Mouse (Mus musculus) left cerebral cortex, adult 2 months (tissue): ENCODE measurements at regions not wholly inside any gene's neighbourhood (a gene's known extent, or its start where the extent isn't known, plus 50 kb on each side); places are given as distances from the start of the nearest gene placed in this dataset.

Experiments used
- DNase-seq, 2 experiments: peaks; one replicate each; pipeline ENCODE4 v3.0.0; 2021 to 2022; ENCODE audit warnings: low spot score in 2 of 2, mixed read lengths in 1 of 2; ENCODE audit errors: extremely low spot score in 1 of 2
- H3K27ac ChIP-seq: fragments of 200-600 bp; 2 replicates; pipeline ENCODE4 v1.8.1; 2022
- H3K4me3 ChIP-seq: fragments of 200-600 bp; 2 replicates; pipeline ENCODE4 v1.8.1; 2022
- CTCF ChIP-seq: fragments of 200-600 bp; IDR thresholded peaks from 2 replicates; pipeline ENCODE4 v1.8.1; 2022; ENCODE audit warnings: antibody characterized with exemption, mild to moderate bottlenecking, moderate library complexity
- intact Hi-C: fragments of 180-260 bp; cut with DNase I; formaldehyde crosslinking; loops from one replicate; pipeline ENCODE4 v1.15.1; 2025

- intact Hi-C loops: no loop called here
- H3K27ac ChIP-seq: no peak overlapping the region
- no peak for DNase-seq
- no peak for TF ChIP-seq CTCF
- H3K4me3 ChIP-seq: no peak overlapping the region
Measured at GRCm38 (mm10) chr4:55166266-55166665, 183.6 kb upstream of the Rad23b start.

- H3K4me3 ChIP-seq: no peak overlapping the region
- no peak for DNase-seq
- intact Hi-C loops: no loop called here
- TF ChIP-seq CTCF: no peak
- H3K27ac ChIP-seq: no peak overlapping the region
Measured at GRCm38 (mm10) chr4:55169063-55169462, 180.8 kb upstream of the Rad23b start.

GRCm38 (mm10) chr4:55172334-55172891 is 177.4 kb upstream of the Rad23b start:
- no peak overlapping the region for H3K27ac ChIP-seq
- no peak overlapping the region for H3K4me3 ChIP-seq
- intact Hi-C loops: no loop called here
- no peak for TF ChIP-seq CTCF
- no peak for DNase-seq

GRCm38 (mm10) chr4:55176026-55176425 is 173.8 kb upstream of the Rad23b start:
- intact Hi-C loops: no loop called here
- no peak for DNase-seq
- H3K4me3 ChIP-seq: no peak overlapping the region
- TF ChIP-seq CTCF: no peak
- H3K27ac ChIP-seq: no peak overlapping the region

- intact Hi-C loops: no loop called here
Measured at GRCm38 (mm10) chr4:55179456-55179855, 170.4 kb upstream of the Rad23b start.

GRCm38 (mm10) chr4:55183519-55183918 is 166.3 kb upstream of the Rad23b start:
- Histone ChIP-seq H3K27ac (no peak overlapping the region), H3K4me3 (no peak overlapping the region)
- DNase-seq: no peak
- TF ChIP-seq CTCF: no peak
- intact Hi-C loops: no loop called here

More at GRCm38 (mm10) chr4:55179456-55179855, 170.4 kb upstream of the Rad23b start:
- H3K4me3 ChIP-seq: no peak overlapping the region
- no peak for TF ChIP-seq CTCF
- H3K27ac ChIP-seq: no peak overlapping the region
- no peak for DNase-seq

- intact Hi-C loops: no loop called here
- DNase-seq: no peak
- Histone ChIP-seq H3K27ac (no peak overlapping the region), H3K4me3 (no peak overlapping the region)
- TF ChIP-seq CTCF: no peak
Measured at GRCm38 (mm10) chr4:55188716-55189115, 161.1 kb upstream of the Rad23b start.

- intact Hi-C loops: no loop called here
- Histone ChIP-seq H3K4me3 (no peak overlapping the region), H3K27ac (no peak overlapping the region)
Measured at GRCm38 (mm10) chr4:55190586-55190985, 159.3 kb upstream of the Rad23b start.

GRCm38 (mm10) chr4:55194061-55194460 is 155.8 kb upstream of the Rad23b start:
- no peak overlapping the region for H3K4me3 ChIP-seq
- DNase-seq: no peak
- H3K27ac ChIP-seq: no peak overlapping the region
- no peak for TF ChIP-seq CTCF
- intact Hi-C loops: no loop called here

More at GRCm38 (mm10) chr4:55190586-55190985, 159.3 kb upstream of the Rad23b start:
- TF ChIP-seq CTCF: no peak
- no peak for DNase-seq

- no peak overlapping the region for H3K4me3 ChIP-seq
- intact Hi-C loops: no loop called here
- no peak for TF ChIP-seq CTCF
- no peak overlapping the region for H3K27ac ChIP-seq
- DNase-seq: no peak
Measured at GRCm38 (mm10) chr4:55194552-55194951, 155.3 kb upstream of the Rad23b start.

GRCm38 (mm10) chr4:55203731-55204710 is 145.8 kb upstream of the Rad23b start:
- no peak overlapping the region for H3K27ac ChIP-seq
- TF ChIP-seq CTCF: no peak
- intact Hi-C loops: no loop called here
- H3K4me3 ChIP-seq: no peak overlapping the region
- DNase-seq: no peak

GRCm38 (mm10) chr4:55206226-55206625 is 143.6 kb upstream of the Rad23b start:
- no peak for DNase-seq
- Histone ChIP-seq H3K4me3 (no peak overlapping the region), H3K27ac (no peak overlapping the region)
- intact Hi-C loops: no loop called here
- no peak for TF ChIP-seq CTCF
